Mouse (Mus musculus): Measurements from ENCODE around the gene Pfkl. TPM values are rescaled to one million over a fixed set of nuclear protein-coding genes. Genes with fewer than 3 reads are reported as not detected.
"Not testable (repeated sequence)": the region's sequence is repeated elsewhere in the genome, so short reads cannot be mapped to it uniquely, and the experiment has no call there.

Pfkl gene
- polyA plus RNA-seq, 1 experiment from 2014 or later: 171 TPM

- no peaks in the 10 kb centered on the region for H3K9me3 ChIP-seq
- no peak overlapping the region for H3K4me3 ChIP-seq
- no peak overlapping the region for H3K4me2 ChIP-seq
- no peak overlapping the region for H3K9ac ChIP-seq
- H3K4me1 ChIP-seq: no peaks in the 10 kb centered on the region
- H3K36me3 ChIP-seq: no peaks in the 10 kb centered on the region
- 68% methylated on average over 6 of the region's 6 CpGs for WGBS
- peaks cover 14% of the 10 kb centered on the region for H3K27me3 ChIP-seq
- H3K27ac ChIP-seq: no peak overlapping the region
- ATAC-seq (ENCODE audit: borderline replicate concordance, extremely low read depth, low FRiP score, low TSS enrichment): no peak
Measured at GRCm38 (mm10) chr10:77963971-77964370, 45.9 kb downstream of the Pfkl start.

- Histone ChIP-seq H3K4me1 (no peaks in the 10 kb centered on the region), H3K9ac (no peak overlapping the region), H3K9me3 (no peaks in the 10 kb centered on the region), H3K27me3 (peaks cover 1% of the 10 kb centered on the region; the same call in 1 of the 2 replicates), H3K4me3 (no peak overlapping the region), H3K36me3 (no peaks in the 10 kb centered on the region), H3K4me2 (no peak overlapping the region), H3K27ac (no peak overlapping the region)
- 84% methylated on average over 2 of the region's 2 CpGs for WGBS
- no peak for ATAC-seq (ENCODE audit: borderline replicate concordance, extremely low read depth, low FRiP score, low TSS enrichment)
Measured at GRCm38 (mm10) chr10:77962725-77963124, 47.2 kb downstream of the Pfkl start.

DNA sequence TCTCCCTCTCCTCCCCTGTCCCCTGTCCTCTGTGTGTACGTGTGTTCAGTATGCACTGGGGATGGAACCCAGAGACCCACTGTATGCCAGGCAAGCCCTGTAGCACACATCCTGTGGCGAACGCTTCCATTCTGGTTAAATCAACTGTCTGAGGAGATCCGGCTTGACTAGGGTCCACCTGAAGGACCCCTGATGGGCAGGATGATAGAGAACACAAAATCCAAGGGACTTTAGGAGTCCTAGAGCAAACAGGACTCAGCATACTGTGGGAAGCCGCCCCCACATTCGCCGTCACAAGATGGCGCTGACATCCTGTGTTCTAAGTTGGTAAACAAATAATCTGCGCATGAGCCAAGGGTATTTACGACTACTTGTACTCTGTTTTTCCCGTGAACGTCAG lies 59.4 kb downstream of the Pfkl start:
- H3K4me1 ChIP-seq; H3K9ac ChIP-seq; H3K36me3 ChIP-seq; ATAC-seq (ENCODE audit: borderline replicate concordance, extremely low read depth, low FRiP score, low TSS enrichment); H3K9me3 ChIP-seq; H3K4me3 ChIP-seq; H3K4me2 ChIP-seq; H3K27me3 ChIP-seq; H3K27ac ChIP-seq: not testable (repeated sequence)
- WGBS: 88% methylated on average over 9 of the region's 12 CpGs

- Histone ChIP-seq H3K27ac (no peak overlapping the region), H3K9ac (no peak overlapping the region), H3K36me3 (no peaks in the 10 kb centered on the region), H3K27me3 (no peaks in the 10 kb centered on the region), H3K9me3 (no peaks in the 10 kb centered on the region), H3K4me1 (no peaks in the 10 kb centered on the region), H3K4me2 (no peak overlapping the region), H3K4me3 (no peak overlapping the region)
- no peak for ATAC-seq (ENCODE audit: borderline replicate concordance, extremely low read depth, low FRiP score, low TSS enrichment)
- WGBS: 50% methylated on average over 2 of the region's 2 CpGs
Measured at GRCm38 (mm10) chr10:77939685-77940084, 70.2 kb downstream of the Pfkl start.

Other genes starting within 250 kb of the Pfkl start
- not detected in 2 replicates for gene Gm3238, start 238.8 kb downstream of the Pfkl start, polyA plus RNA-seq (2015; fragmentation: Nextera tagmentation; extraction: Ambion mirVana)
- not detected in 2 replicates for gene Gm7138, start 233.1 kb downstream of the Pfkl start, polyA plus RNA-seq (2015; fragmentation: Nextera tagmentation; extraction: Ambion mirVana)
- not detected in 2 replicates for gene Gm3250, start 227.5 kb downstream of the Pfkl start, polyA plus RNA-seq (2015; fragmentation: Nextera tagmentation; extraction: Ambion mirVana)
- not detected in 2 replicates for gene Gm7137, start 221.9 kb downstream of the Pfkl start, polyA plus RNA-seq (2015; fragmentation: Nextera tagmentation; extraction: Ambion mirVana)
- not detected in 2 replicates for gene Gm9639, start 215.0 kb downstream of the Pfkl start, polyA plus RNA-seq (2015; fragmentation: Nextera tagmentation; extraction: Ambion mirVana)
- not detected in 2 replicates for gene Gm19668, start 210.9 kb downstream of the Pfkl start, polyA plus RNA-seq (2015; fragmentation: Nextera tagmentation; extraction: Ambion mirVana)
- not detected in 2 replicates for gene Gm9507, start 198.2 kb downstream of the Pfkl start, polyA plus RNA-seq (2015; fragmentation: Nextera tagmentation; extraction: Ambion mirVana)
- gene Gm2696, start 195.4 kb downstream of the Pfkl start, polyA plus RNA-seq (2015; fragmentation: Nextera tagmentation; extraction: Ambion mirVana): not detected in 2 replicates
- not detected in 2 replicates for gene Krtap10-4, start 183.0 kb downstream of the Pfkl start, polyA plus RNA-seq (2015; fragmentation: Nextera tagmentation; extraction: Ambion mirVana)
- gene Krtap10-10, start 174.1 kb downstream of the Pfkl start, polyA plus RNA-seq (2015; fragmentation: Nextera tagmentation; extraction: Ambion mirVana): not detected in 2 replicates
- not detected in 2 replicates for gene Gm36176, start 163.3 kb downstream of the Pfkl start, polyA plus RNA-seq (2015; fragmentation: Nextera tagmentation; extraction: Ambion mirVana)
- not detected in 2 replicates for gene Gm10318, start 157.2 kb downstream of the Pfkl start, polyA plus RNA-seq (2015; fragmentation: Nextera tagmentation; extraction: Ambion mirVana)
- not detected in 2 replicates for gene Gm3285, start 148.1 kb downstream of the Pfkl start, polyA plus RNA-seq (2015; fragmentation: Nextera tagmentation; extraction: Ambion mirVana)
- gene Lrrc3, start 107.5 kb downstream of the Pfkl start, polyA plus RNA-seq (2015; fragmentation: Nextera tagmentation; extraction: Ambion mirVana): 4.5 TPM in 2 replicates
- 0.72 and 1.6 TPM in 2 replicates for gene Trpm2, start 39.5 kb downstream of the Pfkl start, polyA plus RNA-seq (2015; fragmentation: Nextera tagmentation; extraction: Ambion mirVana)
- gene 1810043G02Rik, start 31.6 kb downstream of the Pfkl start, polyA plus RNA-seq (2015; fragmentation: Nextera tagmentation; extraction: Ambion mirVana): 25.4 and 25.6 TPM in 2 replicates
- 1.9 and 2.2 TPM in 2 replicates for gene Dnmt3l, start 31.9 kb upstream of the Pfkl start, polyA plus RNA-seq (2015; fragmentation: Nextera tagmentation; extraction: Ambion mirVana)
- gene Aire, start 33.5 kb upstream of the Pfkl start, polyA plus RNA-seq (2015; fragmentation: Nextera tagmentation; extraction: Ambion mirVana): 2.1 and 2.7 TPM in 2 replicates
- gene Icosl, start 59.2 kb upstream of the Pfkl start, polyA plus RNA-seq (2015; fragmentation: Nextera tagmentation; extraction: Ambion mirVana): 8.4 and 8.5 TPM in 2 replicates
- 32.8 and 34.8 TPM in 2 replicates for gene D10Jhu81e, start 159.7 kb upstream of the Pfkl start, polyA plus RNA-seq (2015; fragmentation: Nextera tagmentation; extraction: Ambion mirVana)
- gene Pwp2, start 175.1 kb upstream of the Pfkl start, polyA plus RNA-seq (2015; fragmentation: Nextera tagmentation; extraction: Ambion mirVana): 19.4 and 19.7 TPM in 2 replicates
- 13.0 and 14.4 TPM in 2 replicates for gene Trappc10, start 234.6 kb upstream of the Pfkl start, polyA plus RNA-seq (2015; fragmentation: Nextera tagmentation; extraction: Ambion mirVana)